Mouse (Mus musculus): ENCODE results near the gene Tmem199. TPM values are rescaled to one million over a fixed set of nuclear protein-coding genes. Genes with fewer than 3 reads are reported as not detected.
"Not testable (repeated sequence)": the region's sequence is repeated elsewhere in the genome, so short reads cannot be mapped to it uniquely, and the experiment has no call there.

Gene Tmem199
- polyA plus RNA-seq, 1 experiment from 2014 or later: 17.2 TPM

- not testable (repeated sequence) for H3K36me3 ChIP-seq (ENCODE audit: control insufficient read depth, insufficient read depth); H3K27ac ChIP-seq (ENCODE audit: low read length)
- 68% methylated on average over 10 of the region's 10 CpGs for WGBS (ENCODE audit: insufficient replicate concordance)
Observed at GRCm38 (mm10) chr11:78531515-78531914, 19.5 kb upstream of the Tmem199 start.

GRCm38 (mm10) chr11:78531046-78531445 is 19.1 kb upstream of the Tmem199 start:
- Histone ChIP-seq H3K4me2 (ENCODE audit: low read depth, low read length) (no peak overlapping the region), H3K4me3 (ENCODE audit: low read depth, low read length) (no peak overlapping the region), H3K36me3 (ENCODE audit: control insufficient read depth, insufficient read depth) (no peaks in the 10 kb centered on the region), H3K9ac (ENCODE audit: low read depth, low read length) (no peak overlapping the region), H3K27me3 (ENCODE audit: control insufficient read depth, insufficient read depth, low read depth, low read length) (no peaks in the 10 kb centered on the region), H3K9me3 (replicated peaks; ENCODE audit: control insufficient read depth, low read length) (no peaks in the 10 kb centered on the region), H3K27ac (ENCODE audit: low read length) (no peak overlapping the region), H3K4me1 (ENCODE audit: control insufficient read depth, low read depth, low read length) (peaks cover 8% of the 10 kb centered on the region)
- no peak for ATAC-seq (ENCODE audit: low read depth)
- WGBS (ENCODE audit: insufficient replicate concordance): 60% methylated on average over 6 of the region's 6 CpGs

More at GRCm38 (mm10) chr11:78531515-78531914, 19.5 kb upstream of the Tmem199 start:
- H3K4me1 ChIP-seq (ENCODE audit: control insufficient read depth, low read depth, low read length); H3K27me3 ChIP-seq (ENCODE audit: control insufficient read depth, insufficient read depth, low read depth, low read length); H3K4me3 ChIP-seq (ENCODE audit: low read depth, low read length); H3K9ac ChIP-seq (ENCODE audit: low read depth, low read length); ATAC-seq (ENCODE audit: low read depth); H3K9me3 ChIP-seq (replicated peaks; ENCODE audit: control insufficient read depth, low read length); H3K4me2 ChIP-seq (ENCODE audit: low read depth, low read length): not testable (repeated sequence)

- Histone ChIP-seq H3K27me3 (ENCODE audit: control insufficient read depth, insufficient read depth, low read depth, low read length) (no peaks in the 10 kb centered on the region), H3K36me3 (ENCODE audit: control insufficient read depth, insufficient read depth) (no peaks in the 10 kb centered on the region), H3K4me1 (ENCODE audit: control insufficient read depth, low read depth, low read length) (peaks cover 5% of the 10 kb centered on the region), H3K9ac (ENCODE audit: low read depth, low read length) (no peak overlapping the region), H3K4me2 (ENCODE audit: low read depth, low read length) (no peak overlapping the region), H3K9me3 (replicated peaks; ENCODE audit: control insufficient read depth, low read length) (no peaks in the 10 kb centered on the region), H3K4me3 (ENCODE audit: low read depth, low read length) (no peak overlapping the region), H3K27ac (ENCODE audit: low read length) (no peak overlapping the region)
- WGBS (ENCODE audit: insufficient replicate concordance): 70% methylated on average over 12 of the region's 12 CpGs
- ATAC-seq (ENCODE audit: low read depth): no peak
Observed at GRCm38 (mm10) chr11:78530001-78530400, 18.0 kb upstream of the Tmem199 start.

GRCm38 (mm10) chr11:78528714-78529113 is 16.7 kb upstream of the Tmem199 start:
- no peaks in the 10 kb centered on the region for H3K9me3 ChIP-seq (replicated peaks; ENCODE audit: control insufficient read depth, low read length)
- no peaks in the 10 kb centered on the region for H3K36me3 ChIP-seq (ENCODE audit: control insufficient read depth, insufficient read depth)
- no peak overlapping the region for H3K9ac ChIP-seq (ENCODE audit: low read depth, low read length)
- no peak overlapping the region for H3K4me3 ChIP-seq (ENCODE audit: low read depth, low read length)
- H3K27ac ChIP-seq (ENCODE audit: low read length): no peak overlapping the region
- no peak for ATAC-seq (ENCODE audit: low read depth)
- H3K27me3 ChIP-seq (ENCODE audit: control insufficient read depth, insufficient read depth, low read depth, low read length): no peaks in the 10 kb centered on the region
- 75% methylated on average over 9 of the region's 9 CpGs for WGBS (ENCODE audit: insufficient replicate concordance)
- no peaks in the 10 kb centered on the region for H3K4me1 ChIP-seq (ENCODE audit: control insufficient read depth, low read depth, low read length)
- H3K4me2 ChIP-seq (ENCODE audit: low read depth, low read length): no peak overlapping the region

- peaks cover 12% of the 10 kb centered on the region for H3K36me3 ChIP-seq (ENCODE audit: control insufficient read depth, insufficient read depth)
- H3K9ac ChIP-seq (ENCODE audit: low read depth, low read length): no peak overlapping the region
Observed at GRCm38 (mm10) chr11:78524838-78525237, 12.9 kb upstream of the Tmem199 start.

GRCm38 (mm10) chr11:78523241-78523955 is 11.4 kb upstream of the Tmem199 start:
- Histone ChIP-seq H3K27ac (ENCODE audit: low read length) (no peak overlapping the region), H3K4me1 (ENCODE audit: control insufficient read depth, low read depth, low read length) (no peaks in the 10 kb centered on the region), H3K36me3 (ENCODE audit: control insufficient read depth, insufficient read depth) (peaks cover 12% of the 10 kb centered on the region), H3K9ac (ENCODE audit: low read depth, low read length) (no peak overlapping the region), H3K4me3 (ENCODE audit: low read depth, low read length) (no peak overlapping the region), H3K9me3 (replicated peaks; ENCODE audit: control insufficient read depth, low read length) (no peaks in the 10 kb centered on the region), H3K4me2 (ENCODE audit: low read depth, low read length) (no peak overlapping the region), H3K27me3 (ENCODE audit: control insufficient read depth, insufficient read depth, low read depth, low read length) (no peaks in the 10 kb centered on the region)
- 78% methylated on average over 9 of the region's 9 CpGs for WGBS (ENCODE audit: insufficient replicate concordance)
- no peak for ATAC-seq (ENCODE audit: low read depth)

More at GRCm38 (mm10) chr11:78524838-78525237, 12.9 kb upstream of the Tmem199 start:
- Histone ChIP-seq H3K4me1 (ENCODE audit: control insufficient read depth, low read depth, low read length) (no peaks in the 10 kb centered on the region), H3K27me3 (ENCODE audit: control insufficient read depth, insufficient read depth, low read depth, low read length) (no peaks in the 10 kb centered on the region), H3K27ac (ENCODE audit: low read length) (no peak overlapping the region), H3K4me2 (ENCODE audit: low read depth, low read length) (no peak overlapping the region), H3K4me3 (ENCODE audit: low read depth, low read length) (no peak overlapping the region), H3K9me3 (replicated peaks; ENCODE audit: control insufficient read depth, low read length) (no peaks in the 10 kb centered on the region)
- WGBS (ENCODE audit: insufficient replicate concordance): 75% methylated on average over 2 of the region's 2 CpGs
- no peak for ATAC-seq (ENCODE audit: low read depth)

- peaks cover 12% of the 10 kb centered on the region for H3K36me3 ChIP-seq (ENCODE audit: control insufficient read depth, insufficient read depth)
Observed at GRCm38 (mm10) chr11:78522481-78522997, 10.6 kb upstream of the Tmem199 start.

GRCm38 (mm10) chr11:78521880-78522279 is 9.9 kb upstream of the Tmem199 start:
- Histone ChIP-seq H3K9me3 (replicated peaks; ENCODE audit: control insufficient read depth, low read length) (no peaks in the 10 kb centered on the region), H3K4me3 (ENCODE audit: low read depth, low read length) (no peak overlapping the region), H3K36me3 (ENCODE audit: control insufficient read depth, insufficient read depth) (peaks cover 12% of the 10 kb centered on the region), H3K4me2 (ENCODE audit: low read depth, low read length) (no peak overlapping the region), H3K9ac (ENCODE audit: low read depth, low read length) (no peak overlapping the region), H3K27me3 (ENCODE audit: control insufficient read depth, insufficient read depth, low read depth, low read length) (no peaks in the 10 kb centered on the region), H3K4me1 (ENCODE audit: control insufficient read depth, low read depth, low read length) (no peaks in the 10 kb centered on the region), H3K27ac (ENCODE audit: low read length) (no peak overlapping the region)
- WGBS (ENCODE audit: insufficient replicate concordance): 74% methylated on average over 3 of the region's 3 CpGs
- no peak for ATAC-seq (ENCODE audit: low read depth)

More at GRCm38 (mm10) chr11:78522481-78522997, 10.6 kb upstream of the Tmem199 start:
- H3K27me3 ChIP-seq (ENCODE audit: control insufficient read depth, insufficient read depth, low read depth, low read length): no peaks in the 10 kb centered on the region
- no peak overlapping the region for H3K4me3 ChIP-seq (ENCODE audit: low read depth, low read length)
- no peaks in the 10 kb centered on the region for H3K4me1 ChIP-seq (ENCODE audit: control insufficient read depth, low read depth, low read length)
- H3K9me3 ChIP-seq (replicated peaks; ENCODE audit: control insufficient read depth, low read length): no peaks in the 10 kb centered on the region
- no peak overlapping the region for H3K9ac ChIP-seq (ENCODE audit: low read depth, low read length)
- no peak overlapping the region for H3K4me2 ChIP-seq (ENCODE audit: low read depth, low read length)
- no peak overlapping the region for H3K27ac ChIP-seq (ENCODE audit: low read length)
- ATAC-seq (ENCODE audit: low read depth): no peak
- WGBS (ENCODE audit: insufficient replicate concordance): 86% methylated on average over 1 of the region's 1 CpGs

GRCm38 (mm10) chr11:78518931-78519330 is 7.0 kb upstream of the Tmem199 start:
- Histone ChIP-seq H3K4me2 (ENCODE audit: low read depth, low read length) (no peak overlapping the region), H3K9ac (ENCODE audit: low read depth, low read length) (no peak overlapping the region), H3K36me3 (ENCODE audit: control insufficient read depth, insufficient read depth) (peaks cover 26% of the 10 kb centered on the region), H3K4me3 (ENCODE audit: low read depth, low read length) (no peak overlapping the region), H3K4me1 (ENCODE audit: control insufficient read depth, low read depth, low read length) (no peaks in the 10 kb centered on the region), H3K27ac (ENCODE audit: low read length) (no peak overlapping the region), H3K9me3 (replicated peaks; ENCODE audit: control insufficient read depth, low read length) (no peaks in the 10 kb centered on the region), H3K27me3 (ENCODE audit: control insufficient read depth, insufficient read depth, low read depth, low read length) (no peaks in the 10 kb centered on the region)
- whole genome bisulfite sequencing (ENCODE audit: insufficient replicate concordance): 78% methylated on average over 10 of the region's 10 CpGs
- ATAC-seq (ENCODE audit: low read depth): no peak

All from liver, embryonic 16.5 days (tissue).